Mouse (Mus musculus) left cerebral cortex, adult 9 months (tissue): Measurements from ENCODE around the gene Gpc3.
A peak's percentile ranks its signal among the peaks of the same experiment; 100 is the strongest.
"Not testable (repeated sequence)": the region's sequence is repeated elsewhere in the genome, so short reads cannot be mapped to it uniquely, and the experiment has no call there.

Experiments
- DNase-seq, 2 experiments: peaks; one replicate each; pipeline ENCODE4 v3.0.0; 2022; ENCODE audit warnings: low spot score in 2 of 2

The Gpc3 gene

GRCm38 (mm10) chrX:52412936-52413335 is 200.8 kb downstream of the Gpc3 start:
- DNase-seq = no peak

DNA sequence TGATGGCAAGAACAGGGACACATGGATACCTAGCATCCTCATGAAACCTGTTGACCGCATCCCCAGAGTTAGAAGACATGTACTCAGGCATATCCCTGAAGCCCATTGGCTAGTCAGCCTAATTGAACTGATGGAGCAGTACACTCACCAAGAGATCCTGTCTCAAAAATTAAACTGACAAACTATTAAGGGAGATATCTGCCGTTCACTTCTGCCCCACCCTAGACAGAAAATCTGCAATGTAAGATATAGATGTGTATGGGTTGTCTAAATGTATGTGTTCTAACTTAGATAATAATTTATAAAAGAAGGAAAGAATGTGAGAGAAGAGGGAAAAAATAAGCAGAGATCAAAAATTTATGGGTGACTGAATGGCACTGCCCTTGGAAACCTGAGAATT is 212.6 kb downstream of the Gpc3 start:
- DNase-seq = no peak

GRCm38 (mm10) chrX:52375129-52375528 is 238.6 kb downstream of the Gpc3 start:
- DNase-seq = no peak

DNA sequence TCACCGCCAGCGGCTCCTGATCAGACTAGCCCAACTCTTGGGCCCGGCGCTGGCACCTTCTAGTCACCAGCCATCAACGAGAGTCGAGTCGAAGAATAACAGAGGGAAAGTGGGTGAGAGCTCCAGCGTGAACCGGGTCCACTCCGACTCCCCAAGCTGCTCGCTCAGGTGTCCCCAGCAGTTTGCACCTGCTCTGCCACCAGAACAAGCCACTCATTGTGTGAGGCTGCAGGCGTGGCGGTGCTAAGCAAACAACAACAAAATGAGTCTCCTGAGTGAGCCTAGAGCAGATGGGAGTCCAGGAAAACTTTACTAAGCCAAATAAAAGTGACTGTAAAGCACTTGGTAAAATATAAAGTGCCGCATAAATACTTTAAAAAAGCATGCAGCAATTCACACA is 239.5 kb downstream of the Gpc3 start:
- DNase-seq = no peak

DNA sequence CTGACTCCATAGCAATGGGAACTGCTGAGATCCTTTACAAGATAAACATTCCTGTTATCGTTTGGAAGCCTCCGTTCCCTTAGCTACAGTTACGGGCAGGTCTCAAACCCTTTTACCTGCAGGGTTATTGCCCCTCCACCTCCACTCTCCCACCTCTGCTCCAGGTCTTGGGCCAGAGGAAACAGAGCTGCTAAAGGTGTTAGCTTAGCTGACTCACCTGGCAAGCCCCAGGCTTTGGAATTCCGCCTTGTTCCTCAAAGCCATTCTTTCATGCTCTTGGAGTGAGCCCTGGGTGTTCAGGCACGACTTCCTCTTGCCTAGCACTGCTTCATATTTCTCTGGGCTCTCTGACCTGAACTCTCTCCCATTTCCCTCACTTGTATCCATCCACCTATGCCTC is 241.3 kb downstream of the Gpc3 start:
- no peak for DNase-seq

- DNase-seq = no peak
Observed at GRCm38 (mm10) chrX:52369938-52370758, 243.6 kb downstream of the Gpc3 start.

DNA sequence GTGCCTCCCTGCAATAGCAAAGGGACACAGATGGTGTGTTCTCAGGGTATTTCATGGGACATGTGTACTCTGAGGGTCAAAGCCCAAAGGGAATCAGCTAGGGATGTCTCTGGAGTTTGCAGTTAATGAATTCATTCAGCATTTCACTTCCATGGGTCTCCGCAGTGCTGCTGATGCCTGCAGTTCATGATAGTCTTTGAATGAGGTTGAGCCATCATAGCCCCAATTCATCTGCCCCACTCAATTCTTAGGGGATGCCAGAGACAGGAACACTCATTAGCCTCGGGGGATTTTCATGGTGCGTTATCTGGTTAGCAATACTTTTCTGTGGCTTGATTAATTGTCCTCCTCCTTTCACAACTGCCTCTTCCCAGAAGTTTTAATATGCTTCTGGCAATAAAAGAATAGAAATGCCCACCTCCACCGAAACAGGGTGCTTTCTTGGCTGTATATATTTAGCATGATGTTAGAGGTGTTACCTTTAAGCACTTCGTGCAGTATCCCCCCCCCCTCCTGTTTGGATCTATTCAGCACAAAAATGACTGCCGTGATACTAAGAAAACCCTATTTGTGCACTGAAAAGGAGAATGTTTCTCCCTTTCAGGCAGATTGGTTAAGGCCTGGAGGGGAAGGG is 244.3 kb downstream of the Gpc3 start:
- DNase-seq = no peak

GRCm38 (mm10) chrX:52366826-52367225 is 246.9 kb downstream of the Gpc3 start:
- no peak for DNase-seq

DNA sequence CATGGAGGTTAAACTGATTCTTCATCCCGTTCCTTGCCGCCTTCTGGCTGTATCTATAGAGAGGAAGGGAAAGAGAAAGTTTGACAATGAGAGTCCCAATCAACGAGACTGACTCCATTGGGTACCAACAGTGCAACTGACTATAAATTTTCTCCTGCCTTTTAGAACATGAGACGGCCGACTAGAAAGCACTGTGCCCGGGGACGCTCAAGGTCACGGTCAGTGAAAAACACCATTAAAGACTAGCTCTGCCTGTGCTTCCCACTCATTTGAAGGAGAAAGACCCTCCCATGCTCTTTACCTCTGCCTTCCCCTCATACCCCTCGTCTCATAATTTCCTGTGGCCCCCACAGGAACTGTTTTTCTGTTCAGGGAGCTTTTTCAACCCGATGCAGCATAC is 248.0 kb downstream of the Gpc3 start:
- no peak for DNase-seq

DNA sequence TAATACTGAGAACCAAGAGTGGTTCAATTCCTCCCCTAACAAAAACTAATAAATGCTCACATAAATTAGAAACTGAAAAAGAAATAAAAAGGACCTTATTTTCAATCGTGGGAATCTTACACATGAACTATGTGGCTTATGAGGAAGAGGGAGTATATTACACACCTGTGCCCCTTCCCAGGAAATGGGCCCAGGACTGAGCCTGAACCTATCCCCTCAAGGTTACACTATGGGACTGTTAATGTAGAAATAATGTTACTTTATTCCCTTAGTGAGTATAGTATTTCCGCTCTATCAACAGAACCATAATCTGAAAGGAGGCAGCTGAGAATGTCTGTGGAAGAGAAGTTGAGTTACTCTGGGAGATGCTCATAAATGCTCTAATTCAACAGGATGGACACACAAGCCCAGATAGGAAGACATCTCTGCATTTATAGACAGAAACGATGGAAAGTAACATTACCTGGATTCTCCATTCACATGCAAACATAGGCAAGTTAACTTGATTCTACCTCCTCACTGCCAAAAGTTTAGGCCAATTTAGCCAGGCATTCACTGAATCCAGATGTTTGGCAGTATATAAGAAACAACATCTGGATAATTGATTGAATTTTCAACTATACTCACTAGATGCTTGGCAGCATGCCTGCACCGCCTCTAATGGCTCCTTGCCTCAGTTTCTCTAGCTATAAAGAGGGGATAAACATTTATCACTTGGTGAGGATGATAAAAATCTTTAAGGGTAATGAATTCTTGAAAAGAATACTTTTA is 251.3 kb downstream of the Gpc3 start:
- no peak for DNase-seq

- DNase-seq = no peak
Observed at GRCm38 (mm10) chrX:52352981-52353380, 260.8 kb downstream of the Gpc3 start.

DNA sequence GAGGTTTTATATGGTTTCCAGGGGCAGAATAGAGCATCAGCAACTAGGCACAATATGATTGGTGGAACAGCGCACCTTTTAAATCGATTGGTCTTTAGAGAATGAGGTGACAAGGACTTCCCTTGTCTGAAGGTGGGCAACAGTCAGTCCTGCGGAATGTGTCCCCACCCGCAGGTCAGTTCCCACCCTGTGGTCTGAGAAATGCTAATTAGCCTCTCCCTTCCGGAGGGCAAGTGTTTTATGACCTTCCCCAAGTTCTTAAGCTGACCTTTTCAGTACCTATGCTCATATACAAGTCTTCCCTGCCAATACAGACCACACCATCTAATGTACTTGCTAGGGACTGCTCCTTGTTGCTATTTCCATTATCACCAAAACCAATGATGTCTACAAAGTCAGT is 263.1 kb downstream of the Gpc3 start:
- not testable (repeated sequence) for DNase-seq

DNA sequence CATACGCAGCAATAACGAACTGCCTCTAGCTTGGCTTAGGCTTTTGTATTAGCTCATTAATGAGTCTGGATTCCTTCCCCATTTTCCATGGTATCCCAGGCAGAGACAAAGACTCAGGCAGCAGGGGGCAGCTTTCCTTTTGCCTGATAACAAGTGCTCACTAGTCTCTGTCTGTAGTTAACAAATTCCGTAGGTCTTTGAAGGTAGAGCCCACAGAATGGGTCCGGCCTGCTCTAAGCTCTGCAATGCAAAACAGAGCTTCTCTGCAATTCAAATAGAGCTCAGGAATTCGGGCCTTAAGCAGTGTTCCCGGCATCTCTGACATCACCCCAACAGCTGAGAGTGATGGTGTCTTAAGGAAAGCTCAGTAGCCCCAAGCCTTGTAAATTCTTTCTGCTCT is 265.0 kb downstream of the Gpc3 start:
- no peak for DNase-seq

GRCm38 (mm10) chrX:52344018-52344417 is 269.7 kb downstream of the Gpc3 start:
- DNase-seq = peak; percentile 2

- no peak for DNase-seq
Observed at GRCm38 (mm10) chrX:52340251-52340650, 273.5 kb downstream of the Gpc3 start.

- no peak for DNase-seq
Observed at GRCm38 (mm10) chrX:52321791-52322190, 292.0 kb downstream of the Gpc3 start.

- DNase-seq = no peak
Observed at GRCm38 (mm10) chrX:52320653-52321052, 293.1 kb downstream of the Gpc3 start.

DNA sequence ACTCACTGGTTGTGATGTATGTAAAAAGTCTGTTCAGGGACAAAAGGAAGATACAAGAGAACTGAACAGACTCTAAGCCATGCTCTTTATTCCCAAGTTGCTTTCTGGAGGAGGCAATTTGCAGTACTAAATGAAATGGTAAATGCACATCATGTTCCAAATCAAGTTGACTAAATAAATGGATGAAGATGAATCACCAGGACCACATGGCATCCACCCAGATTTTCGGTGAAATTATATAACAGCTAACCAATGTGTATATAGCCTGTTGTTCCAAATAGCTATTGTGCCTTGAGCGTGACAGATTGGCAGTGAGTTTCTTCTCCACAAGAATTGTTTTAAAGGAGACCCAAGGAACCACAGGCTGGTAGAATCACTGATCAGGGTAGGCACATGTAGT is 302.8 kb downstream of the Gpc3 start:
- DNase-seq = peak; percentile 3 to 34

- peak in 1 of 2 experiments; percentile 3 for DNase-seq
Observed at GRCm38 (mm10) chrX:52305226-52305625, 308.5 kb downstream of the Gpc3 start.

- no peak for DNase-seq
Observed at GRCm38 (mm10) chrX:52288792-52289191, 325.0 kb downstream of the Gpc3 start.

DNA sequence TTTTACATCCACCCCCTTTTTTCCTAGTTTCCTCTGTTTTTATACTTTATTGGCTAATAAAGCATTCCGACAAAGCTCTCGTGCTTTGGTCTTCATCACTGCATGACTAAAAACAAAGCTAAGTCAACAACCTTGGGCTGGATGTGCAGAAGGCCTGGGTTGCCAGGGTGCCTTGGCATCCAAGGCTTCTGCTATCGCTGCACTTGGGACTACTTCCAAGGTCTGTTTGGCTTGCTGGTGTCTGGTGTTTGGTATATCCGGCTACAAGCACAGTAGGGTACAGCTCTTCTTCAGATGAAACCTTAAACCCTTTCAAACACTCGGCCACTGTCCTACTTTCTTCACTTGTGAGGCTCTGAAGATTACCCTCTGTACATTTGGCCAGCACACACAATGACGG is 325.8 kb downstream of the Gpc3 start:
- DNase-seq = no peak

DNA sequence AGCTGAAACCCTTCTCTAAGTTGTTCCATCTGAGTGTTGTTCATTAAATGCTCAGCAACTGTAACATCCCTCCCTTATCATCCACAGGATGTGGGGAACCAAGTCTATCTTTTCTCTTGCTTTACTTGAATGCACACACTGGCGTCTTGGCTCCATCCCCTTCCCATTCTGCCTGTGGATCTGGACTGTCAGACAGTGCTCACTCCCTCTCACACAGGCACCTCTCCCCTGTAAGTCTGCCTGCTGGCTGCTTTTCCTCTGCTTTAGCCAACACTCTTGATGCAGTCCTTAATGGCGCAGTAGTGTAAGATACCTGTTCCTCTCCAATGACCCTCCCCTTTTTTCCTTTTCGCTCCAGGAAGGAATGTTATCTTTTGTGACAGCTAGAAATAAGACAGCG is 331.7 kb downstream of the Gpc3 start:
- DNase-seq = no peak
